Mouse (Mus musculus) kidney, postnatal 4 days (tissue): ENCODE data around the gene Psmb10.
"Not testable (repeated sequence)": the region's sequence is repeated elsewhere in the genome, so short reads cannot be mapped to it uniquely, and the experiment has no call there.

Experiments used
- DNase-seq, 2 experiments: peaks; one replicate each; pipeline ENCODE4 v3.0.0; 2021; ENCODE audit warnings: mixed read lengths in 2 of 2

Gene Psmb10

DNA sequence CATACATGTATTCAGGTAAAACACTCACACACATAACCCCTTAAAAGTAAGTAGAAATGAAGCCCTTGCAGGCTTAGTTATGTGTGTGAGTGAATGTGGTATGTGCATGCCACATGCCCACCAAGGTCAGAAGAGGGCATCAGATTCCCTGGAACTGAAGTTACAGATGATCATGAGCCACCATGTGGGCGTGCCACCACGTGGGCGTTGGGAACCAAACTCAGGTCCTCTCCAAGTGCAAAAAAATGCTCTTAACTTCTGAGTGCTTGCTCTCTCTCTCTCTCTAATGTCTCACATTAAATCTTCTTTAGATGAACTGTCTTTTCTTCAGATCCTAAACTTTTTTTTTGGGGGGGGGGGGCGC lies at the start of gene Psmb10:
Gene Psmb10, minus strand, starts transcription at position 139 of the 364 bp plus-strand sequence.
- peak; percentile 33 to 54 for DNase-seq

DNA sequence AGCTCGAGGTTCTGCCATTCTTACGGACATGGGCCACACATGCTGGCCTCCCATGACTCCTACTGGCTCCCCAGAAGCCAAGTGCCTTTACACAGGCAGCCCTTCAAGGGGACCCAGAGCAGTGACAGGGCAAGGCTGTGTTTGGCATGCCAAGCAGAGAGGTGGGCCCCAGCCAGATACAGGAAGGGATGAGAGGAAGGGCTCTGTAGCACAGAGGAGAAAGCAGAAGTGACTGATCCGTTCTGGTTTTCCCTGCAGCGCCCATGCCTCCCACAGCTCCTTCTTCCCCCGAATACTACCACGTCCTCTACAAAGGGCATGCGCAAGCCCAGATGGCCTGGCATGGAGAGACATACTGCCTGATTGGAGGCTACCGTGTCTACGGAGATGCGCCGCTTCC lies 45.2 kb upstream of the Psmb10 start:
- DNase-seq = not testable (repeated sequence)

- DNase-seq = no peak
Observed at GRCm38 (mm10) chr8:105981146-105981545, 42.9 kb upstream of the Psmb10 start.

- peak in 1 of 2 experiments; percentile 13 for DNase-seq
Observed at GRCm38 (mm10) chr8:105979325-105979724, 41.1 kb upstream of the Psmb10 start, which contains the start of gene Dpep3. Dpep3 (minus strand) TSS chr8:105979429.

DNA sequence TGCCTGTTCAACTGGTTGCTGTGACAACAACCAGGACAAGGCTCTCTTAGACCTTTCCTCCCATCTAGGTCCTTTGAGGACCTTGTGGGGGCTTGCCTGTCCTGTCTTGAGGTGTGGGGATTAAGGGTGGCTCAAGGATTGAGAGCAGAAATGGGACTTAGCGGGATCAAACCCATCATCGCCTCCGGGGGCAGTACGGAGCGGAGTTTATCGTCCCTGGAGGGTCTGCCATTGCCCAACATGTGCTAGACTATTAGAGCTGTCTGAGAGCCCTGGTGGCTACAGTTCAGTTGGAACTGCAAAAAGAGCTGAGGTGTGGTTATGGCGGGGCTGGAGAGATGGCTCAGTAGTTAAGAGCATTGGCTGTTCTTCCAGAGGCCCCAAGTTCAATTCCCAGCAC lies 37.1 kb upstream of the Psmb10 start:
- DNase-seq = no peak

- DNase-seq = no peak
Observed at GRCm38 (mm10) chr8:105971019-105971720, 32.9 kb upstream of the Psmb10 start.

- DNase-seq = no peak
Observed at GRCm38 (mm10) chr8:105969367-105969766, 31.1 kb upstream of the Psmb10 start.

- DNase-seq = peak; percentile 75 to 80
Observed at GRCm38 (mm10) chr8:105966692-105967311, 28.6 kb upstream of the Psmb10 start.

DNA sequence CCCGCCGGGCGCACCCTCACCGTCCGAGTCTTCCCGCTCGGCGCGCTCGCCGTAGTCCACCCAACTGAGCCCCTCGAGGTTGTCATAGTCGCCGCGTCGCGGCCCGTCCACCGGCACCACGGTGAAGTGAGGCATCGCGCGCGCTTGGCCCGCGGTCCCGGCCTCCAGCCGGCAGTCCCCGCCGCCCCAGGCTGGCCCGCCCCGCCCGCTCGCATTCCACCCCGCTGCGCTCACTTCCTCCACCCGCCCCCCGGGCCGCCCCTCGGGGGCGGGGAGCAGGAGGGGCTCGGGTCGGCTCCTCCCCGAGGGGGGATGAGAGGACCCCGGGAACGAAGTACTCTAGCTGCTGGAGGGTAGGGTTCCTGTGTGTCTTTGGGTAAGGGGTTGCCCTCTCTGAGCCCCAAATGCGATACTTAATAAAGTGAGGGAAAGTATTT lies 27.7 kb upstream of the Psmb10 start, which contains the start of gene Slc12a4:
Gene Slc12a4, minus strand, starts transcription at position 193 of the 437 bp plus-strand sequence.
- DNase-seq = peak; percentile 88 to 93

- peak; percentile 71 to 79 for DNase-seq
Observed at GRCm38 (mm10) chr8:105965266-105965904, 27.1 kb upstream of the Psmb10 start.

DNA sequence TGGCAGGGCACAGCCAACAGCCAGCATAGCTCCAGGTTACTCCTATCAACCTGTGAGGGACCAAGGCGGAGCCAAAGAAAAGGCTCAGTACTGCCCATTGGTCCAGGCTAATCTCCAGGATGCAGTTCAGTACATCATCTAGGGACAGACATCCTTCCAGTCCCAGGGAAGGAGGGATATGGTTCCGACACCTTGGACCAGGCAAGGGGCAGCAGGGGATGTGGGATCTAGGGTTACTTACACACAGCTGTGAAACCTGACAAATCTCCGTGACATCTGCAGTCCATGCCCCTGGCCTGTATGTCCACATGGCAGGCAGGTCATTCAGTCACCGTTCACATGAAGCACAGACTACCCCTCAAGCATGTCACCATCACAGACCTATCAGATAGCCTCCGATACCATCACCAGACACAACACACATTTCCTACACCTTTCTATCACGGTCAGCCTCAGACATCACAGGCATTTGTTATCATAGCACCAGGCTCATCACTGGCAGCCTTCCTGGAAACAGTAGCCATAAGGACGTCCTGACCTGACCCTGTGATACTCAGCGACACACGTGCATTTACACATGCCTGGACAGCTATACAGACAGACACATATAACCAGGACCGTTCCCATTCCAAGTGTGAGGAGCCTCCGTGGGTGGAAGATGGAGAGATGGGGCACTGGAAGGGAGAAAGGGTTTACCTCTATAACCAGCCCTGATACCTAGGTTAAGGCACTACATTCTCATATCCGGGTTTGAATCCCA lies 26.4 kb upstream of the Psmb10 start:
- DNase-seq = no peak

DNA sequence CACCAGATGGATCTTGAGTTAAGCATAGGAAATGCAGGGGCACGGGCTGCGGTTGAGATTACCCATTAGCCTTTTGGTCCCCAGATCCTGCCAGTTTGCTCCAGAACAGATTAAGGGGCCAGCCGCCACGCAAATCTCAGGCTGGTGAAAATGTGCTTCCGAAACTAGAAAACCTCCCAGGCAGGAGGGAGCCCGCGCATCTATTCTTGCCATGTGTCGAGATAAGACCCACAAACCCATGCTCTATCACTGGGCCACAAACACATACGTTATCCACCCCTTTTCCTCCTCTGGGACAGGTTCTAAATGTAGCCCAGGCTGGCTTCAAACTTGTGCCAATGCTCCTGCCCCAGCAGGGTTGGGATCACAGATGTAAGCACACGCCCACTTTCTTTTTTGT lies 23.3 kb upstream of the Psmb10 start:
- no peak for DNase-seq

- no peak for DNase-seq
Observed at GRCm38 (mm10) chr8:105961101-105961500, 22.9 kb upstream of the Psmb10 start.

DNA sequence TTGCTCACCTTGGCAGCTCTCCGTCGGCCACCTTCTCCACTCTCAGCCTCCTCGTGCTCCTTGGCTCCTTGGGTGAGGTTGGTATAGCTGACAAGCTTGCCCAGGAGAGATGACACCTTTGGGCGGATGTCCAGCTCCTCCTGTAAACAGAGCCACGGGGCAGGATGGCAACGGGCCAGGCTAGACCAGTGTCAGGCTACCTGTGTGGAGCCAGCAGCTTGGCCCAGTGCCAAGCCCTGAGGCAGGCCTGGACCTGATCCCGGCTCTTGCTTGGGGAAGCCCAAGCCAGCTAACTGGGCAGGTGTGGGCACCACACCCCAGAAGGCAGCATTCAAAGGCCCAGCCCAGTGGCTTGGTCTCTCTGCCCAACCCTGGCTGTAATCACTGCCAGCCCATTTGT lies 21.1 kb upstream of the Psmb10 start:
- DNase-seq = peak; percentile 58 to 73

GRCm38 (mm10) chr8:105957813-105958212 lies 19.6 kb upstream of the Psmb10 start:
- DNase-seq = peak; percentile 29 to 55

DNA sequence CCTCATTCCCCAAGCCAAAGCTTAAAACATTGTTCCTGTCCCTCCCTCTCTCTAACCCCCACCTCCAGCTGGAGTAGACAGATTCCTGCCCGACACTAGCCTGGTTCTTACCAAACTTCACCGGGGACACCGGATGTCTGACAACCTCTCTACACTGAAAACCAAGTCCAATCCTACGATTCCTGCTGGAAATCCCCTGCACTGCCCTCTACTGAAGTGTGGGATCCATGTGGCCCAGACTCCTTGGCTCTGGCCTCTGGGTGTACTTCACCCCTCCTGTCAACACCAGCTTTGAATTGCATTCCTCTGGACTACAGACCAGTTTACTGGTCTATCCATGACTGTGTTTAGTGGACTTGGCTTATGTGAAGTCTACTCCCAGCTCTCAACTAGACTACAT lies 18.3 kb upstream of the Psmb10 start:
- no peak for DNase-seq

- DNase-seq = peak; percentile 68 to 79
Observed at GRCm38 (mm10) chr8:105951057-105951659, 12.9 kb upstream of the Psmb10 start.

- peak; percentile 74 to 81 for DNase-seq
Observed at GRCm38 (mm10) chr8:105949350-105949749, 11.1 kb upstream of the Psmb10 start.

DNA sequence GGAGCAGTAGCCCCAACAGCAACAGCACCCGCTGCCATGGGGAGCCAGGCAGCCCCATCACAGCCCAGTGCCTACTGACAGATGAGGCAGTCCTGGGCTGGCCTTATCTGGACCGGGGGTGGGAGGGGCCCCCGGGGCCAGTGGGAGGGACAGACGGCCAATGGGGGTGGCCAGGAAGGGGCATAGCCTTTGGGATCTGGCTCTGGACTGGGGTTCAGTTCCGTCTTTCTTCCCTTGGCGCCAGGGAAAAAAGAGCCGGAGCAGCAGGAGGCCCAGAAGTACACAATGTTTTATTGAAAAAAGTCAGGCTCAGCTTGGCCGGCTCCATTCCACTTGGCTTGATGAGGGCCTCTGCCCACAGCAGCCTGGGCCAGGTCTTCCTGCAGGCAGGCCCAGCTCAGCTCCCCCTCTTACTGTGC lies 5.1 kb upstream of the Psmb10 start, which contains the start of gene Lcat:
Gene Lcat, minus strand, starts transcription at position 62 of the 419 bp plus-strand sequence.
- DNase-seq = no peak

DNA sequence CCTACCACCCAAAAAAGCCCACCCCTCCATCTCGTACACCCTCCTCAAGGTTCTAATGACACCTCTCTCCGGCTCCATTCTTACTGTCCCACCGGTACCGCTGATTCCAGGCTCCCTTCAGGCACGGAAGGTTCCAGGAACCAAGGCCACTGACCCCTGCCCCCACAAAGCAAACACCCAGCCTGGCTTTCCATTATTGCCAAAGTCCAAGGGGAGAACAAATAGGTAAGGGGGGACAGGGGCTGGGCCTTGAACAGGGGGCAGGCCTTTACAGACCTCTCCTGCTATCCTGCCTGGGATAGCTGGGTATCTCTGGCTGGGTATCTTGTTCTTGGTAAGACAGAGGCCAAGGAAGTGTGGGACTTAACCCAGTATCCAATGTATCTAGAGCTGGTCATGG lies 4.3 kb upstream of the Psmb10 start:
- DNase-seq = no peak

DNA sequence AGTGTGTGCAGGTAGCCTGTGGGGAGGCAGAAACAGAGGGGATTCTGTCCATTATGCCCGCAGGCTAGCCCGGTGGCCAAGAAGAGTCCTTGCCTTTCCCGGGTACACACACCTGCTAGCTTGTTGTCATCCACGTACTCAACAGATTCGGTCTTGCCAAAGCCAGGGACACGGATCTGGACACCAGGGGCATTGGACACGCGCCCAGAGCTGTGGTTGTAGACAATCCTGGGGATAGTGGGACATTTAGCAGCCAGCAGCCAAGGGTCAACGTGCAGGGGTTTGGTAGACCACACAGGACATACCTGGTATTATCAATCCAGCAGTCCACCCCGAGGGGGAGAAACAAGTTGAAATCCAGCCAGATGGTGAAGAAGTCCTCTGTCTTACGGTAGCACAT lies 3.8 kb upstream of the Psmb10 start:
- no peak for DNase-seq
